Mouse (Mus musculus) bone marrow, adult 2 months (tissue): ENCODE results near the gene Ipo13. TPM values are rescaled to one million over a fixed set of nuclear protein-coding genes. Genes with fewer than 3 reads are reported as not detected.

Source experiments
- H3K27ac ChIP-seq: fragments of 200-500 bp; 2 replicates; pipeline ENCODE4 v1.5.1; 2012; ENCODE audit warnings: low read depth, mild to moderate bottlenecking, control low read depth, inconsistent platforms, low read length; ENCODE audit not compliant: control insufficient read depth, poor library complexity, insufficient read depth
- H3K4me1 ChIP-seq: fragments of 200-500 bp; 2 replicates; pipeline ENCODE4 v1.6.1; 2011; ENCODE audit warnings: low read length; ENCODE audit not compliant: control insufficient read depth, insufficient read depth
- H3K4me3 ChIP-seq: fragments of 200-500 bp; replicated peaks from 2 replicates; pipeline ENCODE3; 2011; ENCODE audit warnings: mild to moderate bottlenecking, low read depth, low read length, control low read depth; ENCODE audit not compliant: control insufficient read depth
- CTCF ChIP-seq: fragments of 200-500 bp; IDR thresholded peaks from 2 replicates; pipeline ENCODE4 v1.5.1; 2011; ENCODE audit warnings: low read length, control low read depth; ENCODE audit not compliant: control insufficient read depth, insufficient read depth
- POLR2A ChIP-seq: fragments of 200-500 bp; IDR thresholded peaks from 2 replicates; pipeline ENCODE4 v1.6.1; 2011; ENCODE audit warnings: low read depth, mild to moderate bottlenecking, control low read depth, low read length, borderline replicate concordance; ENCODE audit not compliant: control insufficient read depth
- WGBS: fragments of 180-500 bp; shearing (Covaris S2); methylation state at CpG from one replicate; pipeline ENCODE4 v1.1.7; 2018; 5-methylcytosine and 5-hydroxymethylcytosine counted together
- polyA plus RNA-seq: library from polyadenylated mRNA; stranded (reverse); fragments of >200 nt; gene quantifications from 2 replicates; pipeline ENCODE4 v1.2.4, GENCODE M21; 2011; ENCODE audit warnings: low replicate concordance; ENCODE audit not compliant: missing spikeins, insufficient read depth, insufficient read length

Gene Ipo13
- polyA plus RNA-seq, 1 experiment, result 93.1 TPM

DNA sequence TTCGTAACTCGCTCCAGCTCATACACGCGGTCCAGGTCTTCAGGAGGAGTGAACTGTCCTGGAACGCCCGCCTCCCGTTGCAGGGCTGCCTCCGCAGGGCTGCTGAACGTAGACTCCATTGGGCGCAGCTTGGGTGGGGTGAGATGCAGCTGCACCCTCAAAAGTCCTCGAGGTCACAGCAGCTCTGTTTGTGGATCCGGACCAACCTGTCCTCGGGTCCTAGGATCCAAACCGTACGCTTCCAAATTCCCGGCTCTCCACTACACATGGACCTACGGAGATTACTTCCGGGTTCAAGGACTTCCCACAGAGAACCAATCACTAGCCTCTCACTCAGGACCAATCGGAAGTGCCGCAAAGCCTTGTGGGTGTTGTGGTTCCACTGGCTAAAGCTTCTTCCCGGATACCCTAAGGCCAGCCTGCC lies 23.0 kb downstream of the Ipo13 start, which contains the start of gene Dph2:
Dph2 (minus strand) TSS at position 295 of the 424 bp plus-strand sequence.
- no peak for TF ChIP-seq POLR2A
- TF ChIP-seq CTCF, result peak; percentile 17; the same call in 1 of the 2 replicates
- under 1% methylated on average over 21 of the region's 21 CpGs for WGBS
- Histone ChIP-seq H3K4me3 (peak within 1 kb of the TSS; percentile 88), H3K27ac (no peak within 1 kb of the TSS), H3K4me1 (no peaks in the 10 kb centered on the region; the same call in 1 of the 2 replicates)

- 91% methylated on average over 8 of the region's 8 CpGs for WGBS
- H3K4me3 ChIP-seq, result peak overlapping the region; percentile 7
Measured at GRCm38 (mm10) chr4:117890750-117891149, 24.0 kb downstream of the Ipo13 start.

DNA sequence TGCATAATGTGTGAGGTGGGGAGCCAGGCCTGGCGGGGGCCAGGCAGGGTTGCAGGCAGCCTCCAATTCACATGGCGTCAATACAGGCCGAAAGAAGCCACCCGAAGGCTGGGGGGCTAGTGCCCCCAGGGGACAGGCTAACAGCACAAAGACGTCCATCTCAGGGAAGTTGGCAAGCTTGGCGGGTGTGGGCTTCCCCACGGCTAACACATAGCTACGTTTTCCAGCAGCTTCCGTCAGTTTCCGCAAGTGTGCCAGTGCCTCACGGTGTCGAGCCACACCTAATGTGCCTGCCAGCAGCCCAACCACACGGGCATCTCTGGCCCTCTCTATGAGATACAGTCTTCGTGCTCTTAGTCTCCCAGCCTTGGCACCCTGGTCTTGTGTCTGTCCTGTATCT lies 24.8 kb downstream of the Ipo13 start:
- Histone ChIP-seq H3K4me3 (no peak overlapping the region), H3K27ac (no peak overlapping the region), H3K4me1 (peaks cover 2% of the 10 kb centered on the region; the same call in 1 of the 2 replicates)
- TF ChIP-seq POLR2A (no peak), CTCF (no peak)
- 88% methylated on average over 14 of the region's 14 CpGs for WGBS

More at GRCm38 (mm10) chr4:117890750-117891149, 24.0 kb downstream of the Ipo13 start:
- Histone ChIP-seq H3K4me1 (peaks cover 2% of the 10 kb centered on the region; the same call in 1 of the 2 replicates), H3K27ac (no peak overlapping the region)
- TF ChIP-seq CTCF, result no peak
- no peak for TF ChIP-seq POLR2A

DNA sequence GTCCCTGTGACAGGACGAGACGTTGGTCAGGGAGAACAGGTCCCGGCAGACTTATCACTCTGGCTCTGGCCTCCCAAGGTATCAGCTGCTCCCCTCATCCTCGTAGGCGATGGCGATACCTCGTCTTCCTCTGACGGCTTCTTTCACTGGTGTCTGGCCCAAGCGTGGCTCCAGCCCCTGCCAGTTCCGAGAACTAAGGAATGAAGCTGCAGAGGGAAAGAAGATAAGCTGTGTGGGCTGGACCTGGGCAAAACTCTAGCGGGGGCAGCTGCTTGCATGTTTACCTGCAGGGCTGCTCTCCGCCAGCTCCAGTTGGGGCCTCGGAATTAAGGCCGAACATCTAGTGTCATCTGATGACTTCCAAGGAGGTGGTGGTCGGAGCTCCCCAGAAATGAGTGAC lies 25.3 kb downstream of the Ipo13 start:
- peaks cover 2% of the 10 kb centered on the region; the same call in 1 of the 2 replicates for H3K4me1 ChIP-seq
- TF ChIP-seq POLR2A (no peak), CTCF (no peak)
- H3K27ac ChIP-seq, result no peak overlapping the region
- no peak overlapping the region for H3K4me3 ChIP-seq
- WGBS, result 89% methylated on average over 15 of the region's 15 CpGs

DNA sequence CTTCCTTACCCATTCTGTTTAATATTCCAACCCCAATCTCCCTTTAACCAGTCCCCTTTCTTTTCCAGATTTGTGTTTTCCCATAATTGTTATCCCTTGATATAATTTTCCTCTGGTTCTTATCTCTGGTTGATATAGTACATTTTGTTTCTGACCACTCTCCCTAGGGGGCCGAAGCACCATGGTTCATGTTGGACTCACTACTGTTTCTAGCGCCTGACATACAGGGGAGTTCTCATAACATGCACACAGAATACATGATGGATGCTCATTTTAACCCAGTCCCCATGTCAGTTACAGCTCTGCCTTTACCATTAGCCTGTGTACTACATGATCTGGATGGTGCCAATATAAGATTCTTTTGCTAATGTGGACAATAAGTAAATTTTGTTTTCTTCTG lies 26.9 kb downstream of the Ipo13 start:
- WGBS, result 75% methylated on average over 2 of the region's 2 CpGs
- H3K27ac ChIP-seq, result no peak overlapping the region
- H3K4me3 ChIP-seq, result no peak overlapping the region
- TF ChIP-seq CTCF (no peak), POLR2A (no peak)
- peaks cover 2% of the 10 kb centered on the region; the same call in 1 of the 2 replicates for H3K4me1 ChIP-seq

GRCm38 (mm10) chr4:117887133-117887532 lies 27.7 kb downstream of the Ipo13 start, which contains the start of gene Atp6v0b:
TSS of gene Atp6v0b (minus strand) at chr4:117887333.
- WGBS, result under 1% methylated on average over 37 of the region's 37 CpGs
- peaks cover 2% of the 10 kb centered on the region; the same call in 1 of the 2 replicates for H3K4me1 ChIP-seq

DNA sequence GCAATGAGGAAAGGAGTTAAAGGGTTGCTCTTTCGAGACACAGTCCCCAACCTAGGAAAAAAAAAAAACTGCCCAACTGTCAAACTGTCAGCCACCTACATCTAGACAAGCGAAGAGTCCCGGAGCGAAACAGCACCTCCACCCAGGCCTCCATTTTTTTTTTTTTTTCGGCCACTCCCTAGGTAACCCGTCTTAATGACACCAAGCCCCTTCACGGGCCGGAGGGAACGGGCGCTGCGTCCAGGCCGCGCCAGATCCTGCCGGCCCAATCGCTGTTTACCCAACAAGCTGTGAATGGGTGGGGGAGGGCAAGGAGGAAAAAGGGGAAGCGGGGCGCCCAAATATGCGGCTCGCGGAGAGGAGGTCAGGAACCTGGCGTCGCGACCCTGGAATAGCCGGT lies 28.2 kb downstream of the Ipo13 start:
- H3K27ac ChIP-seq, result peak overlapping the region; percentile 93
- WGBS, result under 1% methylated on average over 24 of the region's 24 CpGs
- TF ChIP-seq CTCF (no peak), POLR2A (no peak)
- peak overlapping the region; percentile 91 for H3K4me3 ChIP-seq
- peaks cover 2% of the 10 kb centered on the region; the same call in 1 of the 2 replicates for H3K4me1 ChIP-seq

More at GRCm38 (mm10) chr4:117887133-117887532, 27.7 kb downstream of the Ipo13 start, which contains the start of gene Atp6v0b:
- TF ChIP-seq CTCF, result no peak
- peak; percentile 80; the same call in 1 of the 2 replicates for TF ChIP-seq POLR2A
- peak within 1 kb of the TSS; percentile 93 for H3K27ac ChIP-seq
- H3K4me3 ChIP-seq, result peak within 1 kb of the TSS; percentile 91

GRCm38 (mm10) chr4:117885994-117886393 lies 28.8 kb downstream of the Ipo13 start:
- H3K27ac ChIP-seq, result no peak overlapping the region
- peak overlapping the region; percentile 91 for H3K4me3 ChIP-seq
- 59% methylated on average over 9 of the region's 9 CpGs for WGBS
- peaks cover 2% of the 10 kb centered on the region; the same call in 1 of the 2 replicates for H3K4me1 ChIP-seq
- TF ChIP-seq POLR2A (no peak), CTCF (no peak)
